Mouse (Mus musculus) bone marrow macrophage, adult 2 months (primary cell): Measurements from ENCODE around the gene Stk16.
"Not testable (repeated sequence)": the region's sequence is repeated elsewhere in the genome, so short reads cannot be mapped to it uniquely, and the experiment has no call there.

Source experiments
- CTCF ChIP-seq: IDR thresholded peaks from 2 replicates; pipeline ENCODE4 v1.5.1; 2012; ENCODE audit warnings: low read depth, mild to moderate bottlenecking, low read length, moderate library complexity
- POLR2A ChIP-seq: IDR thresholded peaks from 2 replicates; pipeline ENCODE4 v1.6.1; 2012; ENCODE audit warnings: mild to moderate bottlenecking, low read depth, low read length, borderline replicate concordance

- TF ChIP-seq CTCF, POLR2A: not testable (repeated sequence)
Observed at GRCm38 (mm10) chr1:75232489-75232888, 21.9 kb downstream of the Stk16 start.
